Mouse (Mus musculus): ENCODE results near the gene Ppp1r15a. TPM values are rescaled to one million over a fixed set of nuclear protein-coding genes. Genes with fewer than 3 reads are reported as not detected.
"Not testable (repeated sequence)": the region's sequence is repeated elsewhere in the genome, so short reads cannot be mapped to it uniquely, and the experiment has no call there.

Gene Ppp1r15a
- polyA plus RNA-seq, 1 experiment from 2014 or later: 12.7 TPM

DNA sequence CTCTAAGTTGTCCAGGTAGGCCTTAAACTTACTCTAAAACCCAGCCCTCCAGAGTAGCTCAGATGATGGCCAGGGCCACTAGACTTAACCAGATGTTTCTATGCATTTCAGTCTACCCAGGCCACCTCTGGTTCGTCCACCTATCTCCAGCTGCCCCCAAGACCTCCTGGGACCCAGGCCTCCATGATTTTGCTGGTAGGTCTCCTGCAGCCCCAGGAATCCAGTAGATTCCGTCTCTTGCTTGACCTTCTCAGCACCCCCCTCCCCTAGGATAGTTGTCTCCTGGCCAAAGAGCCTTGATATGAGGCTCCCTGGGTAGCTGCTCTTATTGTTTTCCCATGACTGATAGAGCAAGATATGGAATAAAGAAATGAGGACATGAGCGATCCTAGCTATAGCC, 13.0 kb upstream of the Ppp1r15a start:
- Histone ChIP-seq H3K4me2 (replicated peaks; ENCODE audit: low read depth, low read length) (no peak overlapping the region), H3K27me3 (ENCODE audit: control insufficient read depth, insufficient read depth, low read length) (no peaks in the 10 kb centered on the region), H3K36me3 (ENCODE audit: control insufficient read depth, insufficient read depth, low read length) (no peaks in the 10 kb centered on the region), H3K9ac (replicated peaks; ENCODE audit: low read depth, low read length) (no peak overlapping the region), H3K27ac (ENCODE audit: low read length) (no peak overlapping the region), H3K4me3 (ENCODE audit: low read depth, low read length) (no peak overlapping the region), H3K9me3 (ENCODE audit: control insufficient read depth, low read depth, low read length) (no peaks in the 10 kb centered on the region), H3K4me1 (ENCODE audit: control insufficient read depth, insufficient read depth, low read length) (peaks cover 4% of the 10 kb centered on the region; the same call in 1 of the 2 replicates)
- 83% methylated on average over 3 of the region's 3 CpGs for WGBS
- no peak for ATAC-seq (ENCODE audit: insufficient number of reproducible peaks, insufficient read depth, low FRiP score, low read depth)

DNA sequence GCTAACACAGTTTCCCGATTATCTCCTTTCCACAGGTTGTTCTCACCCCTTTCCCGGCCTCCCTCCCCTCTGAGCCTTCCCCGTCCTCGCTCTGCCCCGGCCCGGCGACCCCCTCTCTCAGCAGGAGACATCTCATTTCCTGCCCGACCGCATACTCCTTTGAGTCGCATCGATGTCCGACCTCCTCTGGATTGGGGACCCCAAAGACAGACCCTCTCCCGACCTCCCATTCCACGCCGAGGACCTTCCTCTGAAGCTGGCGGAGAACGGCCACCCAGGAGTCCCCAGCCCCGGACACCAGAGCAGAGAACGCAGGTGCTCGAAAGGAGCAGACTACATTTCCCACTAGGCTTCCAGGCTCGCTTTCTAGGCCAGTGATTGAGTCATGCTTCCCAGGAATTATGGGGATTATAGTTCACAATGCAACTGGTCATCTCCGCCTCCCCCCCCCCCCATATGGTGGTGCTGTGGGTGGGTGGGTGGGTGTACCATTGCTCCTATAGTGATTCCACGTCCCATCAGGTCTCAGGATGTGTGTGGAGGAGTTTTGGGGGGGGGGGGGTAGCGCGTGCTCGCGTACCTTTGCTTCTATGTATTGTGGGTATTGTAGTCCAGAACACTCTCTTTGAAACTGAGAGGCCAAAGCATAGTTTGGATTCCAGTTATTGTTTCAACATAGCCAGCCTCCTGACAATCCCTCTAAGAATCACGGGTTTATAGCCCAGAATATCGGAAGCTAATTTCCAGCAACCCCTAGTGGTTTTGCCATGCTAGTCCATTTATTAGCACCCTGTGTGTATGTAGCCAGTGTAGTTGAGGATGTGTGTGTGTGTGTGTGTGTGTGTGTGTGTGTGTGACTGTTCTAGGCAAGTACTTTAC, 12.3 kb upstream of the Ppp1r15a start:
- 4% methylated on average over 28 of the region's 29 CpGs for WGBS
- ATAC-seq (ENCODE audit: insufficient number of reproducible peaks, insufficient read depth, low FRiP score, low read depth): peak; percentile 70; the same call in 1 of the 2 replicates
- Histone ChIP-seq H3K9me3 (ENCODE audit: control insufficient read depth, low read depth, low read length) (no peaks in the 10 kb centered on the region), H3K36me3 (ENCODE audit: control insufficient read depth, insufficient read depth, low read length) (no peaks in the 10 kb centered on the region), H3K27me3 (ENCODE audit: control insufficient read depth, insufficient read depth, low read length) (no peaks in the 10 kb centered on the region), H3K4me1 (ENCODE audit: control insufficient read depth, insufficient read depth, low read length) (peaks cover 4% of the 10 kb centered on the region; the same call in 1 of the 2 replicates), H3K4me2 (replicated peaks; ENCODE audit: low read depth, low read length) (peak overlapping the region; percentile 56), H3K4me3 (ENCODE audit: low read depth, low read length) (peak overlapping the region; percentile 44), H3K9ac (replicated peaks; ENCODE audit: low read depth, low read length) (peak overlapping the region; percentile 4; the same call in 1 of the 2 replicates), H3K27ac (ENCODE audit: low read length) (no peak overlapping the region)

DNA sequence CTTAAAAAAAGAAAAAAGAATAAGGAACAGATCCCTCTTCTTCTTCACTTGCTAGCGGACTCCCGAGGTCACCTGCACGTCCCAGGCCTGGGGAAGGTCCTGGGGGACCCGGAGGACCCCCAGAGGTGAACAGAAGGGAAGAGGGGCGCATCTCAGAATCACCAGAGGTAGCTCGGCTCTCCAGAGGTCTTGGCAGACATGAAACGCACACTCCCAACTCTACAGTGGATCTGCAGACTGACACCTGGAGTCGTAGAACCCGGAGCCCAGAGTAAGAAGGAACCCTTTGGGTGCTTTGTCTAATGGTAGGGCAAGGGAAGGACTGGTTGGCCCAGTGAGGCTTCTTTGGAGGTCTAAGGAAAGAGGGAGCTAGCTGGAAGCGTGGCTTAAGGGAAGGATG, 11.5 kb upstream of the Ppp1r15a start:
- Histone ChIP-seq H3K9me3 (ENCODE audit: control insufficient read depth, low read depth, low read length) (no peaks in the 10 kb centered on the region), H3K4me2 (replicated peaks; ENCODE audit: low read depth, low read length) (peak overlapping the region; percentile 56), H3K4me3 (ENCODE audit: low read depth, low read length) (peak overlapping the region; percentile 44; the same call in 1 of the 2 replicates), H3K27me3 (ENCODE audit: control insufficient read depth, insufficient read depth, low read length) (no peaks in the 10 kb centered on the region), H3K4me1 (ENCODE audit: control insufficient read depth, insufficient read depth, low read length) (peaks cover 4% of the 10 kb centered on the region; the same call in 1 of the 2 replicates), H3K9ac (replicated peaks; ENCODE audit: low read depth, low read length) (peak overlapping the region; percentile 4; the same call in 1 of the 2 replicates), H3K27ac (ENCODE audit: low read length) (no peak overlapping the region), H3K36me3 (ENCODE audit: control insufficient read depth, insufficient read depth, low read length) (no peaks in the 10 kb centered on the region)
- WGBS: 80% methylated on average over 10 of the region's 10 CpGs
- no peak for ATAC-seq (ENCODE audit: insufficient number of reproducible peaks, insufficient read depth, low FRiP score, low read depth)

DNA sequence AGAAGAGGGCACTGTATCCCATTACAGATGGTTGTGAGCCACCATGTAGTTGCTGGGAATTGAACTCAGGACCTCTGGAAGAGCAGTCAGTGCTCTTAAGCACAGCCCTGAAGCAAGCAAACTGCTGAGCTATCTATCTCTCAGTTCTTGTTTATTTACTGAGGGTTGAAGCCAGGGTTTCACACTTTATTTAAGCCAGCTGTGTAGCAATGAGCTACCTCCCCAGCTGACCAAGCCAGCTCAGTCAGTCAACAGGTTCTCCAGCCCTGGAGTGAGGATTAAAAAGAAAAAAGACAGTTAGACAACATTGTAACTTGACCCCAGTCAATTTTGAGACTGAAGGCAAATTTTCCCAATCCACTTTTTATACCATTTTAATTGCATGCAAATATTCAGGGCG, 9.6 kb upstream of the Ppp1r15a start:
- no peak overlapping the region for H3K9ac ChIP-seq (replicated peaks; ENCODE audit: low read depth, low read length)
- WGBS: 77% methylated on average over 1 of the region's 1 CpGs

DNA sequence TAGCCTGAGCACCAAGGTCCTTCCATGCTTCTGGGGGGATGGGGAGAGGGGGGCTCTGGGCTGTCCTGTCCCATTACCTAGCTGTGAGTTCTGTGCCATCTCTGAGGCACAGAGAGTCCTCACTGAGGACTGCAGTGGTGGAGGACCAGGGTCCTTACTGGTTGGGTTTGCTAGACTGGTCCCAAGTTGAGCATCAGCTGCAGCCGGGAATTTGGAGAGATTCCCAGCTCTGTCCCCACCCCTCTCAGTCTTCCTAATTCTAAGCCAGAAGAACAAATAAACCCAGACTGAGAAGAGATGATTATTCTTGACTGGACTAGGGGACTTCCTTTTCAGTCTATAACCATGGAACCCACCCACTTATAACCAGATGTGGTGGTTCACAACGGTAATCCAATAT, 4.6 kb upstream of the Ppp1r15a start:
- no peak overlapping the region for H3K27ac ChIP-seq (ENCODE audit: low read length)

More for the DNA sequence above, 9.6 kb upstream of the Ppp1r15a start:
- Histone ChIP-seq H3K9me3 (ENCODE audit: control insufficient read depth, low read depth, low read length) (no peaks in the 10 kb centered on the region), H3K27ac (ENCODE audit: low read length) (no peak overlapping the region), H3K4me1 (ENCODE audit: control insufficient read depth, insufficient read depth, low read length) (peaks cover 4% of the 10 kb centered on the region; the same call in 1 of the 2 replicates), H3K4me2 (replicated peaks; ENCODE audit: low read depth, low read length) (no peak overlapping the region), H3K27me3 (ENCODE audit: control insufficient read depth, insufficient read depth, low read length) (no peaks in the 10 kb centered on the region), H3K36me3 (ENCODE audit: control insufficient read depth, insufficient read depth, low read length) (no peaks in the 10 kb centered on the region), H3K4me3 (ENCODE audit: low read depth, low read length) (no peak overlapping the region)
- no peak for ATAC-seq (ENCODE audit: insufficient number of reproducible peaks, insufficient read depth, low FRiP score, low read depth)

DNA sequence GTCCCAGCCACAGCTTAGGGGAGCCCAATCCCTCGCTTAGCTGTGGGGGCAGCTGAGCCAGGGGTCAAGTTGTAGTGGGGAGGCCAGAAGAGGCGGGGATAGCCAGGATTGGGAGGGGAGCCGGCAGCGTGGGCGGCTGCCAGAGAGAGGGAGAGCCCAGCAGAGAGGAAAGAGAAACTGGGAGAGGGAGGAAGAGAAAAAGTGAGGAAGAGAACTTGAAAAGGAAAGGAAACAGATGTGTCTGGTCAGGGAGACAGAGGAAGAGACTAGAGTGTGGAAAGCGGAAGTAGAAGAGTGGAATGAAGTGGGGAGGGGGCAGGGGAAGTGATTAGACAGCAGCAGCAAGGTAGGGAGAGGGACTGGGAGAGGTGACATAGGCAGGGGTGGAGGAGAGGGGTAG, 3.4 kb upstream of the Ppp1r15a start:
- H3K27me3 ChIP-seq (ENCODE audit: control insufficient read depth, insufficient read depth, low read length): no peaks in the 10 kb centered on the region
- no peak overlapping the region; the same call in 1 of the 2 replicates for H3K27ac ChIP-seq (ENCODE audit: low read length)
- no peaks in the 10 kb centered on the region for H3K36me3 ChIP-seq (ENCODE audit: control insufficient read depth, insufficient read depth, low read length)
- no peaks in the 10 kb centered on the region for H3K9me3 ChIP-seq (ENCODE audit: control insufficient read depth, low read depth, low read length)
- H3K4me3 ChIP-seq (ENCODE audit: low read depth, low read length): no peak overlapping the region
- no peak overlapping the region for H3K4me2 ChIP-seq (replicated peaks; ENCODE audit: low read depth, low read length)
- no peak overlapping the region for H3K9ac ChIP-seq (replicated peaks; ENCODE audit: low read depth, low read length)
- WGBS: 12% methylated on average over 6 of the region's 6 CpGs
- peaks cover 19% of the 10 kb centered on the region for H3K4me1 ChIP-seq (ENCODE audit: control insufficient read depth, insufficient read depth, low read length)
- ATAC-seq (ENCODE audit: insufficient number of reproducible peaks, insufficient read depth, low FRiP score, low read depth): no peak

More for the DNA sequence above, 4.6 kb upstream of the Ppp1r15a start:
- Histone ChIP-seq H3K27me3 (ENCODE audit: control insufficient read depth, insufficient read depth, low read length) (no peaks in the 10 kb centered on the region), H3K36me3 (ENCODE audit: control insufficient read depth, insufficient read depth, low read length) (no peaks in the 10 kb centered on the region), H3K9ac (replicated peaks; ENCODE audit: low read depth, low read length) (no peak overlapping the region), H3K4me1 (ENCODE audit: control insufficient read depth, insufficient read depth, low read length) (peaks cover 14% of the 10 kb centered on the region), H3K4me3 (ENCODE audit: low read depth, low read length) (no peak overlapping the region), H3K4me2 (replicated peaks; ENCODE audit: low read depth, low read length) (no peak overlapping the region), H3K9me3 (ENCODE audit: control insufficient read depth, low read depth, low read length) (no peaks in the 10 kb centered on the region)
- WGBS: 47% methylated on average over 2 of the region's 2 CpGs
- ATAC-seq (ENCODE audit: insufficient number of reproducible peaks, insufficient read depth, low FRiP score, low read depth): no peak

DNA sequence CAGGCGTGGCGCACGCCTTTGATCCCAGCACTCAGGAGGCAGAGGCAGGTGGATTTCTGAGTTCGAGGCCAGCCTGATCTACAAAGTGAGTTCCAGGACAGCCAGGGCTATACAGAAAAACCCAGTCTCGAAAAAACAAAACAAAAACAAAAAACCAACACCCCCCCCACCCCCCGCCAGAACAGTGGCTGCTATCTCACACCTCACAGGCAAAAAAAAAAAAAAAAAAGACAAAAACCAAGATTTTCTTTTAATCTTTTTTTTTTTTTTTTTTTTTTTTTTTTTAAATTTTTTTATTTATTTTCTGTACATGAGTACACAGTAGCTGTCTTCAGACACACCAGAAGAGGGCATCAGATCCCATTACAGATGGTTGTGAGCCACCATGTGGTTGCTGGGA, 1.1 kb upstream of the Ppp1r15a start:
- not testable (repeated sequence) for H3K27me3 ChIP-seq (ENCODE audit: control insufficient read depth, insufficient read depth, low read length); H3K36me3 ChIP-seq (ENCODE audit: control insufficient read depth, insufficient read depth, low read length); H3K4me2 ChIP-seq (replicated peaks; ENCODE audit: low read depth, low read length); ATAC-seq (ENCODE audit: insufficient number of reproducible peaks, insufficient read depth, low FRiP score, low read depth); H3K9me3 ChIP-seq (ENCODE audit: control insufficient read depth, low read depth, low read length); H3K9ac ChIP-seq (replicated peaks; ENCODE audit: low read depth, low read length); H3K4me3 ChIP-seq (ENCODE audit: low read depth, low read length); H3K27ac ChIP-seq (ENCODE audit: low read length)
- H3K4me1 ChIP-seq (ENCODE audit: control insufficient read depth, insufficient read depth, low read length): peaks cover 32% of the 10 kb centered on the region
- WGBS: 90% methylated on average over 6 of the region's 6 CpGs

DNA sequence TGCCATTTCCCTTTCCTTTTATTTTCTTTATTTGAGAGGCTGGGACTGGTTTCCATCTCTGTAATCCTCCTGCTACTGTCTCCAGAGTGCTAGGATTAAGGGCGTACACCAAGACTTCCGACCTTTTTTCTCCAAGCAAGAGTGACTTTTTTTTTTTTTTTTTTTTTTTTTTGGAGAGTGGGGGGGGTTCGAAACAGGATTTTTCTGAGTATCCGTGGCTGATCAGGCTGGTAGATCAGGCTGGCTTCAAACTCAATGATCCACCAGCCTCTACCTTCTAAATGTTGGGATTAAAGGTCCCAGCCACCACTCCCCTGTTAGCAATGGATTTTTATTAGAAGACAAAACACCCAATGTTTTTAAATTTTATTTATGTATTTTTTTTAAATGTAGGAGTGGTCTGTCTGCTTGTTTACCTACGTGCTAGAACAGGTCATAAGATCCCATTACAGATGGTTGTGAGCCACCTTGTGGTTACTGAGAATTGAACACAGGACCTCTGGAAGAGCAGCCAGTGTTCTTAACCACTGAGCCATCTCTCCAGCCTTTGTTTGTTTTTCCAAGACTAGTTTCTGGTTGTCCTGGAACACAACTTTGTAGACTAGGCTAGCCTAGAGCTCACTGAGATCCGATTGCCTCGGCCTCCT, 529 bp upstream of the Ppp1r15a start:
- H3K4me1 ChIP-seq (ENCODE audit: control insufficient read depth, insufficient read depth, low read length): peaks cover 33% of the 10 kb centered on the region
- peak overlapping the region; percentile 91 for H3K4me2 ChIP-seq (replicated peaks; ENCODE audit: low read depth, low read length)
- H3K9ac ChIP-seq (replicated peaks; ENCODE audit: low read depth, low read length): no peak overlapping the region; the same call in 1 of the 2 replicates
- H3K27ac ChIP-seq (ENCODE audit: low read length): peak overlapping the region; percentile 91
- H3K36me3 ChIP-seq (ENCODE audit: control insufficient read depth, insufficient read depth, low read length): peaks cover 5% of the 10 kb centered on the region; the same call in 1 of the 2 replicates
- WGBS: 24% methylated on average over 7 of the region's 7 CpGs
- no peaks in the 10 kb centered on the region for H3K27me3 ChIP-seq (ENCODE audit: control insufficient read depth, insufficient read depth, low read length)
- ATAC-seq (ENCODE audit: insufficient number of reproducible peaks, insufficient read depth, low FRiP score, low read depth): no peak
- peak overlapping the region; percentile 85 for H3K4me3 ChIP-seq (ENCODE audit: low read depth, low read length)
- no peaks in the 10 kb centered on the region for H3K9me3 ChIP-seq (ENCODE audit: control insufficient read depth, low read depth, low read length)

Measured in stomach, embryonic 14.5 days (tissue).